ENCODE assay signal across 14 mouse cellular contexts in the genomic region with DNA sequence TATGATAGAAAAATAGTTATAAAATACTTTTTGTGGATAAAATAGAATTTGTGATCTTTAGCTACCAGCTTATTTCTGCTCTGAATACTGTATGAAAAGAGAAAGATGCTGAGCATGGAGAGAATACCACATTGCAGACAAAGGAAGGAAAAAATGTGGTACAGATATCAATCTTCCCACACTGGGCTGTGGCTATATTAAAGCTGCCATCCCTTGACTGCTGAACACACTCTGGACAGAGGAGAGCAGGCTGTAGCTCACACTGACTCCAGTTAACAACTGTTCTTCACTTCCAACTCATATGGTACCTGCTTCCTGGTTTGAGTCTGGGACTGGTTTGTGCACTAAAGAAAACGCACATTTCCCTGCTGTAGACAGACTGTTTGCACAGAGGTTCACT.
"Had no signal": no experiment of that assay in that cellular context is flagged by ENCODE, and none has a peak within 500 bp of the region (broad histone marks: within the 10 kb centered on the region; RNA-seq: fewer than 3 reads in every experiment).

No protein-coding gene starts in this region.

- ATAC-seq: hindbrain, postnatal 0 days; intestine, embryonic 16.5 days had no signal

- DNase-seq: gastrocnemius, postnatal 14 days; heart, adult 18-20 months; heart, postnatal 10 days; heart, postnatal 4 days; kidney, adult 11 months; kidney, adult 2 months; kidney, adult 9 months; kidney, postnatal 14 days; kidney, postnatal 36 days; layer of hippocampus, adult 9-11 months; liver; liver, embryonic 13.5 days had no signal
